Mouse (Mus musculus) heart, embryonic 11.5 days (tissue): ENCODE results near the gene Itgb3. TPM values are rescaled to one million over a fixed set of nuclear protein-coding genes. Genes with fewer than 3 reads are reported as not detected.

Source experiments
- ATAC-seq: fragments of 200-750 bp; cut with Nextera tagmentation; replicated peaks from 2 replicates; pipeline ENCODE4 v1.8.0; 2017; ENCODE audit warnings: moderate library complexity; ENCODE audit not compliant: insufficient number of reproducible peaks, low FRiP score, low TSS enrichment
- H3K27ac ChIP-seq: fragments of 300-500 bp; sonication (generic); 2 replicates; pipeline ENCODE4 v1.5.1; 2014; ENCODE audit warnings: mild to moderate bottlenecking, low read depth, low read length
- H3K27me3 ChIP-seq: fragments of 300-500 bp; sonication (generic); 2 replicates; pipeline ENCODE4 v1.6.1; 2014; ENCODE audit warnings: mild to moderate bottlenecking, low read length, mixed read lengths; ENCODE audit not compliant: control insufficient read depth, insufficient read depth
- H3K36me3 ChIP-seq: fragments of 300-500 bp; sonication (generic); 2 replicates; pipeline ENCODE4 v1.6.1; 2014; ENCODE audit warnings: mild to moderate bottlenecking, low read length, moderate library complexity, mixed read lengths; ENCODE audit not compliant: control insufficient read depth, insufficient read depth
- H3K4me1 ChIP-seq: fragments of 300-500 bp; sonication (generic); 2 replicates; pipeline ENCODE4 v1.6.1; 2014; ENCODE audit warnings: low read length; ENCODE audit not compliant: control insufficient read depth, insufficient read depth
- H3K4me2 ChIP-seq: fragments of 300-500 bp; sonication (generic); 2 replicates; pipeline ENCODE4 v1.6.1; 2014; ENCODE audit warnings: mild to moderate bottlenecking, moderate library complexity
- H3K4me3 ChIP-seq: fragments of 300-500 bp; sonication (generic); 2 replicates; pipeline ENCODE4 v1.5.1; 2014; ENCODE audit warnings: low read depth, low read length
- H3K9ac ChIP-seq: fragments of 300-500 bp; sonication (generic); 2 replicates; pipeline ENCODE4 v1.6.1; 2014; ENCODE audit warnings: mild to moderate bottlenecking, low read depth, low read length, moderate library complexity
- H3K9me3 ChIP-seq: fragments of 300-500 bp; sonication (generic); replicated peaks from 2 replicates; pipeline ENCODE4 v1.6.1; 2016; ENCODE audit warnings: low read length; ENCODE audit not compliant: control insufficient read depth
- WGBS: fragments of 180-500 bp; shearing (Covaris S2); extraction: QIAGEN DNeasy Blood & Tissue Kit; methylation state at CpG from one replicate; pipeline ENCODE4 v1.1.7; 2014; ENCODE audit not compliant: insufficient replicate concordance; 5-methylcytosine and 5-hydroxymethylcytosine counted together
- polyA plus RNA-seq: library from polyadenylated mRNA; unstranded; fragments of >200 nt; fragmentation: Nextera tagmentation; extraction: Ambion mirVana; gene quantifications from 2 replicates; pipeline ENCODE4 v1.2.1, GENCODE M21; 2014

Itgb3 gene
- polyA plus RNA-seq, 1 experiment from 2014 or later: 3.9 TPM

GRCm38 (mm10) chr11:104628566-104628965, 20.8 kb downstream of the Itgb3 start:
- Histone ChIP-seq H3K27me3 (no peaks in the 10 kb centered on the region), H3K36me3 (no peaks in the 10 kb centered on the region), H3K4me3 (no peak overlapping the region), H3K9me3 (no peaks in the 10 kb centered on the region), H3K9ac (no peak overlapping the region), H3K27ac (no peak overlapping the region), H3K4me2 (no peak overlapping the region), H3K4me1 (peaks cover 17% of the 10 kb centered on the region)
- 72% methylated on average over 5 of the region's 5 CpGs for WGBS
- no peak for ATAC-seq

- no peaks in the 10 kb centered on the region for H3K9me3 ChIP-seq
- no peaks in the 10 kb centered on the region for H3K27me3 ChIP-seq
- no peak overlapping the region for H3K4me3 ChIP-seq
- H3K4me1 ChIP-seq: 0 out of 2 replicates have a peak, but pooled peaks cover 11% of the 10 kb centered on the region
- no peak overlapping the region for H3K4me2 ChIP-seq
- 56% methylated on average over 7 of the region's 7 CpGs for WGBS
- no peak for ATAC-seq
- no peak overlapping the region for H3K27ac ChIP-seq
- no peaks in the 10 kb centered on the region for H3K36me3 ChIP-seq
- no peak overlapping the region for H3K9ac ChIP-seq
Measured at GRCm38 (mm10) chr11:104630185-104630835, 22.5 kb downstream of the Itgb3 start.

DNA sequence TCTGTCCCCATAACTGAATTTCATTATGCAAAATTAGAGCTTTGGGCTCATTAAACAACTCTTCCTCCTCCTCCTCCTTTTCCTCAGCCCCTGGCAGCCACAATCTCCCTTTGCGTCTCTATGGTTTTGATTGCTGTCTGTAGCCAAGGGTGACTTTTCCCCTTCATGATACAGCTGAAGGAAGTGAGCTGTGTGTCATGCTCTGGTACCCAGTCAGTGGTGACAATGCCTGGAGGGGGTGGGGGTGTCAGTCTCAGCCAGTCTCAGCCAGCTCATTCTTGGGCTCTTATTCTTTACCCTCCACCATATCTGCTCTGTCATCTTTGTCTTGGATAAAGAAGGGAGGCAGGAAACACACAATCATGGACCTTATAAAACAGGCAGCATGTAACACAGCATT, 23.5 kb downstream of the Itgb3 start:
- ATAC-seq: no peak

GRCm38 (mm10) chr11:104637010-104637409, 29.2 kb downstream of the Itgb3 start:
- Histone ChIP-seq H3K4me1 (no peaks in the 10 kb centered on the region), H3K9ac (no peak overlapping the region), H3K4me2 (no peak overlapping the region), H3K36me3 (no peaks in the 10 kb centered on the region), H3K27ac (no peak overlapping the region), H3K4me3 (no peak overlapping the region), H3K27me3 (no peaks in the 10 kb centered on the region), H3K9me3 (no peaks in the 10 kb centered on the region)
- ATAC-seq: no peak
- 89% methylated on average over 14 of the region's 14 CpGs for WGBS

More for the DNA sequence above, 23.5 kb downstream of the Itgb3 start:
- H3K4me2 ChIP-seq: no peak overlapping the region
- no peaks in the 10 kb centered on the region for H3K36me3 ChIP-seq
- 60% methylated on average over 1 of the region's 1 CpGs for WGBS
- H3K4me1 ChIP-seq: 0 out of 2 replicates have a peak, but pooled peaks cover 3% of the 10 kb centered on the region
- H3K4me3 ChIP-seq: no peak overlapping the region
- H3K9me3 ChIP-seq: no peaks in the 10 kb centered on the region
- H3K9ac ChIP-seq: no peak overlapping the region
- H3K27me3 ChIP-seq: no peaks in the 10 kb centered on the region
- H3K27ac ChIP-seq: no peak overlapping the region

- no peak overlapping the region for H3K27ac ChIP-seq
- H3K9me3 ChIP-seq: no peaks in the 10 kb centered on the region
- ATAC-seq: no peak
- 72% methylated on average over 5 of the region's 5 CpGs for WGBS
- no peak overlapping the region for H3K4me3 ChIP-seq
- no peaks in the 10 kb centered on the region for H3K36me3 ChIP-seq
- no peak overlapping the region for H3K9ac ChIP-seq
- no peaks in the 10 kb centered on the region for H3K4me1 ChIP-seq
- no peak overlapping the region for H3K4me2 ChIP-seq
- H3K27me3 ChIP-seq: no peaks in the 10 kb centered on the region
Measured at GRCm38 (mm10) chr11:104638006-104638405, 30.2 kb downstream of the Itgb3 start.

DNA sequence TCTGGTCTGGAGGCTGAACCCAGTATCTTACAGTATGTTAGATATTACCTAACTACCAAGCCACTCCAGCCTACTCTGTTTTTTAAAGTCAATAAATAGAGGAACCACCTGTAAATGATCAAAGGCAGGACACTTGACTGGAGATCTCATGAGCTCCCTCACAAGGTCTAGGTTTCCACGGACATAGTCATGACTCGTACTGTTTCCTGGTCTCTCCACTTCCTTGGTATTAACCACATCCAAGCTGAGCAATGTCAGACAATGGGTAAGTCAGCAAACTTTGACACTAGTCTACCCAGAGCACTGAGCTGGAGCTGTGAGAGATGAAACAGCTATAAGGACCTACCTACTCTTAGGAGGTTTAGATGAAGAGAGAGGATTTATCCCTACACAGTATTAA, 31.1 kb downstream of the Itgb3 start:
- Histone ChIP-seq H3K27me3 (no peaks in the 10 kb centered on the region), H3K4me3 (no peak overlapping the region), H3K4me1 (no peaks in the 10 kb centered on the region), H3K9me3 (no peaks in the 10 kb centered on the region), H3K9ac (no peak overlapping the region), H3K36me3 (no peaks in the 10 kb centered on the region), H3K27ac (no peak overlapping the region), H3K4me2 (no peak overlapping the region)
- no peak for ATAC-seq
- WGBS: 58% methylated on average over 2 of the region's 2 CpGs

DNA sequence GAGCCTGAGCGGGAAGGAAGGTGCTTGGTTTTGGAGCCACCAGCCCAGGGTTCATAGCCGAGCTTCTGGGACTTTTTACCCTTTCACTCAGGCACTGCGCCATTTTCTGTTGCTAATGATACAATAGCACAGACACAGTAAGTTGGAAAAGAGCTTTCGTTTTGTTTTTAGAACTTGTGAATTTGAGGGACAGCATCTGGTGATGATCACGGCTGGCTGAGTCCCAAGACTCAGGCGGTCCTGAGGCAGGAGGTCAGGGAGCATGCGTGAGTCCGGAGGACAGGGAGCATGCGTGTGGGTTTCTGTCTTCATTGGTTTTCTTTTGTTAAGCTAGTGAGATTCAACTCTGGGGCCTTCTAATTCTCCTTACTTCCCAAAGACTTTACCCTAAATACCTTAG, 31.8 kb downstream of the Itgb3 start:
- no peaks in the 10 kb centered on the region for H3K36me3 ChIP-seq
- no peak for ATAC-seq
- H3K4me3 ChIP-seq: no peak overlapping the region
- H3K4me1 ChIP-seq: no peaks in the 10 kb centered on the region
- H3K27ac ChIP-seq: no peak overlapping the region
- no peak overlapping the region for H3K4me2 ChIP-seq
- H3K27me3 ChIP-seq: no peaks in the 10 kb centered on the region
- WGBS: 86% methylated on average over 9 of the region's 9 CpGs
- no peak overlapping the region for H3K9ac ChIP-seq
- H3K9me3 ChIP-seq: no peaks in the 10 kb centered on the region

DNA sequence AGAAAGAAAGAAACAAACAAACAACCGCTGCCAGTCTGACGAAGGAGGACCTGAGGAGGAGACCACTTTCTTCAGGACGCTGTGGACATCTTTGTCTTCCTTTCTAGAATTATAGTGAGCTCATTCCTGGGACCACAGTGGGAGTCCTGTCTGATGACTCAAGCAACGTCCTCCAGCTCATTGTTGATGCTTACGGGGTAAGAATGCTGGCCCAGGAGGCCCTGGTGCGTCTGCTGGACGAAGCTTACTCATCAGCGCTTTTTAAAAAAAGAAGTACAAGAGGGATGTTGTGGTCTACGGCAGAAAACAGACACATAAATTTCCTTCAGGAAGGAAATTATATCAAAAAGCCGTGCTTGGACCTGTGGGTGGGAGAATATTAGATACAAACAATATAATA, 33.1 kb downstream of the Itgb3 start:
- H3K36me3 ChIP-seq: no peaks in the 10 kb centered on the region
- H3K4me3 ChIP-seq: no peak overlapping the region
- H3K4me1 ChIP-seq: no peaks in the 10 kb centered on the region
- no peak for ATAC-seq
- H3K9me3 ChIP-seq: no peaks in the 10 kb centered on the region
- no peaks in the 10 kb centered on the region for H3K27me3 ChIP-seq
- no peak overlapping the region for H3K27ac ChIP-seq
- H3K4me2 ChIP-seq: no peak overlapping the region
- H3K9ac ChIP-seq: no peak overlapping the region
- WGBS: 82% methylated on average over 10 of the region's 10 CpGs

DNA sequence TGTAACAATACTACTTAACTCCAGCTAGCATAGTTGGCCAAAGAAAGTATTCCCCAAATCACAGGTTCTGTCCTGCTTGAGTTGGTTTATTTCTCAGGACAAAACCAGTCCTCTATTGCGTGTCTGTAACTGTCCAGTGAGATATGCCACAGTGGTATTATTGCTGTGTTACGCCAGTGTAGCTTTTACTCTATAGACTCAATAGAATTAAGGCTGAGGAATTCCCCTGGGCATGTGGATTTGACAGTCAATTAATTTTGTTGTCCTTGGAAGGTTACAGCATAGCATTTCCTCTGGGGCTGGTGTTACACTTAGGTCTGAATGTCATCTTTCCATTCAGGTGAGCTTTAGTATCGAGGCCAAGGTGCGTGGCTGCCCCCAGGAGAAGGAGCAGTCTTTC, 35.4 kb downstream of the Itgb3 start:
- Histone ChIP-seq H3K4me2 (no peak overlapping the region), H3K4me3 (no peak overlapping the region), H3K27ac (no peak overlapping the region), H3K9me3 (no peaks in the 10 kb centered on the region), H3K4me1 (no peaks in the 10 kb centered on the region), H3K9ac (no peak overlapping the region), H3K27me3 (no peaks in the 10 kb centered on the region), H3K36me3 (no peaks in the 10 kb centered on the region)
- WGBS: 83% methylated on average over 4 of the region's 4 CpGs
- ATAC-seq: no peak
